Mouse (Mus musculus): ENCODE data around the gene Foxj3.

GRCm38 (mm10) chr4:119555466-119555865 is 18.7 kb downstream of the Foxj3 start:
- no peak for TF ChIP-seq CTCF (IDR thresholded peaks at IDR 0.05; ENCODE audit: low read depth, low read length)
- TF ChIP-seq TAL1 (conservative IDR thresholded peaks at IDR 0.05; ENCODE audit: low read depth, low read length) = no peak
- TF ChIP-seq GATA1 (IDR thresholded peaks at IDR 0.05; ENCODE audit: borderline replicate concordance, low read length) = no peak
- TF ChIP-seq POLR2AphosphoS5 (IDR thresholded peaks at IDR 0.05; ENCODE audit: insufficient replicate concordance, low read depth, low read length) = no peak

All from G1E (cell line).